Mouse (Mus musculus) testis, adult 2 months (tissue): Measurements from ENCODE around the gene Lipc.

ENCODE experiments used
- CTCF ChIP-seq: fragments of 200-500 bp; IDR thresholded peaks from 2 replicates; pipeline ENCODE4 v1.5.1; 2012; ENCODE audit warnings: low read depth, mild to moderate bottlenecking, inconsistent platforms, low read length, moderate library complexity; ENCODE audit not compliant: control insufficient read depth, insufficient read depth, insufficient replicate concordance
- POLR2A ChIP-seq: fragments of 200-500 bp; IDR thresholded peaks from 2 replicates; pipeline ENCODE4 v1.6.1; 2012; ENCODE audit warnings: low read depth, mild to moderate bottlenecking, inconsistent platforms, low read length, moderate library complexity; ENCODE audit not compliant: control insufficient read depth

- TF ChIP-seq CTCF, result no peak
- TF ChIP-seq POLR2A, result no peak
Measured at GRCm38 (mm10) chr9:70993326-70993725, 41.3 kb upstream of the Lipc start.
